Mouse (Mus musculus) hindbrain, embryonic 13.5 days (tissue): ENCODE measurements around the gene Ror2. TPM values are rescaled to one million over a fixed set of nuclear protein-coding genes. Genes with fewer than 3 reads are reported as not detected.

Experiments
- ATAC-seq: fragments of 200-750 bp; cut with Nextera tagmentation; 2 replicates; pipeline ENCODE4 v1.8.0; 2017; ENCODE audit warnings: moderate TSS enrichment; ENCODE audit not compliant: low FRiP score
- H3K27ac ChIP-seq: fragments of 300-500 bp; sonication (generic); 2 replicates; pipeline ENCODE4 v1.5.1; 2015; ENCODE audit warnings: inconsistent platforms, mild to moderate bottlenecking, moderate library complexity
- H3K27me3 ChIP-seq: fragments of 300-500 bp; sonication (generic); 2 replicates; pipeline ENCODE4 v1.6.1; 2015; ENCODE audit warnings: mild to moderate bottlenecking, inconsistent platforms
- H3K36me3 ChIP-seq: fragments of 300-500 bp; sonication (generic); 2 replicates; pipeline ENCODE4 v1.6.1; 2015; ENCODE audit warnings: mild to moderate bottlenecking, inconsistent platforms
- H3K4me1 ChIP-seq: fragments of 300-500 bp; sonication (generic); replicated peaks from 2 replicates; pipeline ENCODE4 v1.6.1; 2015; ENCODE audit warnings: inconsistent platforms
- H3K4me2 ChIP-seq: fragments of 300-500 bp; sonication (generic); 2 replicates; pipeline ENCODE4 v1.6.1; 2015; ENCODE audit warnings: inconsistent platforms, mild to moderate bottlenecking, moderate library complexity
- H3K4me3 ChIP-seq: fragments of 300-500 bp; sonication (generic); 2 replicates; pipeline ENCODE4 v1.5.1; 2015; ENCODE audit warnings: mild to moderate bottlenecking, inconsistent platforms
- H3K9ac ChIP-seq: fragments of 300-500 bp; sonication (generic); 2 replicates; pipeline ENCODE4 v1.6.1; 2015; ENCODE audit warnings: mild to moderate bottlenecking, inconsistent platforms
- H3K9me3 ChIP-seq: fragments of 300-500 bp; sonication (generic); 2 replicates; pipeline ENCODE4 v1.6.1; 2016; ENCODE audit warnings: inconsistent platforms
- WGBS: fragments of 180-500 bp; shearing (Covaris S2); methylation state at CpG from one replicate; pipeline ENCODE4 v1.1.7; 2015; 5-methylcytosine and 5-hydroxymethylcytosine counted together
- polyA plus RNA-seq: library from polyadenylated mRNA; unstranded; fragments of >200 nt; fragmentation: Nextera tagmentation; extraction: Ambion mirVana; gene quantifications from 2 replicates; pipeline ENCODE4 v1.2.1, GENCODE M21; 2015

Gene Ror2
- polyA plus RNA-seq, 1 experiment from 2014 or later = 3.5 TPM

- no peak for ATAC-seq
- H3K9ac ChIP-seq = no peak overlapping the region
- 89% methylated on average over 8 of the region's 8 CpGs for whole genome bisulfite sequencing
Observed at GRCm38 (mm10) chr13:53305256-53305655, 19.3 kb upstream of the Ror2 start.

GRCm38 (mm10) chr13:53302688-53303087 is 16.8 kb upstream of the Ror2 start:
- Histone ChIP-seq H3K9ac (no peak overlapping the region), H3K36me3 (no peaks in the 10 kb centered on the region), H3K4me2 (no peak overlapping the region), H3K27me3 (no peaks in the 10 kb centered on the region), H3K4me1 (no peaks in the 10 kb centered on the region), H3K27ac (no peak overlapping the region), H3K4me3 (no peak overlapping the region), H3K9me3 (no peaks in the 10 kb centered on the region)
- ATAC-seq = no peak
- WGBS = 62% methylated on average over 10 of the region's 10 CpGs

More at GRCm38 (mm10) chr13:53305256-53305655, 19.3 kb upstream of the Ror2 start:
- Histone ChIP-seq H3K4me3 (no peak overlapping the region), H3K4me1 (peaks cover 15% of the 10 kb centered on the region), H3K9me3 (no peaks in the 10 kb centered on the region), H3K27me3 (no peaks in the 10 kb centered on the region), H3K27ac (no peak overlapping the region), H3K4me2 (no peak overlapping the region), H3K36me3 (no peaks in the 10 kb centered on the region)

- H3K9me3 ChIP-seq = no peaks in the 10 kb centered on the region
- no peaks in the 10 kb centered on the region for H3K36me3 ChIP-seq
- no peak overlapping the region for H3K27ac ChIP-seq
- no peak overlapping the region for H3K9ac ChIP-seq
- no peak overlapping the region for H3K4me2 ChIP-seq
- 79% methylated on average over 12 of the region's 12 CpGs for WGBS
- no peak for ATAC-seq
- 0 out of 2 replicates have a peak, but pooled peaks cover under 1% of the 10 kb centered on the region for H3K27me3 ChIP-seq
- H3K4me3 ChIP-seq = no peak overlapping the region
- H3K4me1 ChIP-seq = no peaks in the 10 kb centered on the region
Observed at GRCm38 (mm10) chr13:53293065-53293464, 7.1 kb upstream of the Ror2 start.

- WGBS = 40% methylated on average over 3 of the region's 3 CpGs
- Histone ChIP-seq H3K4me2 (no peak overlapping the region), H3K36me3 (no peaks in the 10 kb centered on the region), H3K27me3 (peaks cover 5% of the 10 kb centered on the region; the same call in 1 of the 2 replicates), H3K9me3 (no peaks in the 10 kb centered on the region), H3K27ac (no peak overlapping the region), H3K9ac (no peak overlapping the region), H3K4me3 (no peak overlapping the region), H3K4me1 (no peaks in the 10 kb centered on the region)
- ATAC-seq = no peak
Observed at GRCm38 (mm10) chr13:53292244-53292643, 6.3 kb upstream of the Ror2 start.

- Histone ChIP-seq H3K27ac (no peak overlapping the region), H3K4me1 (peaks cover 21% of the 10 kb centered on the region), H3K27me3 (peaks cover 46% of the 10 kb centered on the region), H3K9me3 (no peaks in the 10 kb centered on the region), H3K4me2 (peak overlapping the region; percentile 71), H3K4me3 (peak overlapping the region; percentile 53), H3K36me3 (no peaks in the 10 kb centered on the region), H3K9ac (peak overlapping the region; percentile 70)
- ATAC-seq = peak; percentile 63
- under 1% methylated on average over 35 of the region's 35 CpGs for WGBS
Observed at GRCm38 (mm10) chr13:53285261-53285755, 616 bp downstream of the Ror2 start.

GRCm38 (mm10) chr13:53284740-53285191 is 1.2 kb downstream of the Ror2 start:
- H3K9me3 ChIP-seq = no peaks in the 10 kb centered on the region
- no peak for ATAC-seq
- H3K4me3 ChIP-seq = peak overlapping the region; percentile 53
- 3% methylated on average over 17 of the region's 17 CpGs for WGBS
- peaks cover 21% of the 10 kb centered on the region for H3K4me1 ChIP-seq
- H3K27ac ChIP-seq = no peak overlapping the region
- H3K27me3 ChIP-seq = peaks cover 46% of the 10 kb centered on the region
- no peaks in the 10 kb centered on the region for H3K36me3 ChIP-seq
- H3K9ac ChIP-seq = peak overlapping the region; percentile 70; the same call in 1 of the 2 replicates
- peak overlapping the region; percentile 71 for H3K4me2 ChIP-seq

GRCm38 (mm10) chr13:53281604-53282396 is 4.1 kb downstream of the Ror2 start:
- Histone ChIP-seq H3K4me1 (peaks cover 21% of the 10 kb centered on the region), H3K4me2 (no peak overlapping the region), H3K27ac (no peak overlapping the region), H3K36me3 (no peaks in the 10 kb centered on the region), H3K27me3 (peaks cover 37% of the 10 kb centered on the region), H3K9me3 (no peaks in the 10 kb centered on the region), H3K9ac (no peak overlapping the region), H3K4me3 (no peak overlapping the region)
- no peak for ATAC-seq
- 76% methylated on average over 11 of the region's 11 CpGs for WGBS

- H3K4me1 ChIP-seq = peaks cover 10% of the 10 kb centered on the region
- no peak overlapping the region for H3K4me3 ChIP-seq
- H3K27ac ChIP-seq = no peak overlapping the region
- H3K9me3 ChIP-seq = no peaks in the 10 kb centered on the region
- peaks cover 9% of the 10 kb centered on the region; the same call in 1 of the 2 replicates for H3K27me3 ChIP-seq
- 69% methylated on average over 10 of the region's 10 CpGs for WGBS
- no peaks in the 10 kb centered on the region for H3K36me3 ChIP-seq
- H3K9ac ChIP-seq = no peak overlapping the region
- no peak for ATAC-seq
- no peak overlapping the region for H3K4me2 ChIP-seq
Observed at GRCm38 (mm10) chr13:53278908-53279307, 7.0 kb downstream of the Ror2 start.

- Histone ChIP-seq H3K9me3 (no peaks in the 10 kb centered on the region), H3K4me2 (no peak overlapping the region), H3K4me3 (no peak overlapping the region), H3K9ac (peak overlapping the region; percentile 2; the same call in 1 of the 2 replicates), H3K4me1 (peaks cover 8% of the 10 kb centered on the region), H3K27ac (no peak overlapping the region), H3K36me3 (no peaks in the 10 kb centered on the region), H3K27me3 (no peaks in the 10 kb centered on the region)
- 43% methylated on average over 7 of the region's 7 CpGs for WGBS
- ATAC-seq = no peak
Observed at GRCm38 (mm10) chr13:53276381-53276780, 9.5 kb downstream of the Ror2 start.

GRCm38 (mm10) chr13:53275778-53276177 is 10.1 kb downstream of the Ror2 start:
- Histone ChIP-seq H3K9me3 (no peaks in the 10 kb centered on the region), H3K36me3 (no peaks in the 10 kb centered on the region), H3K4me2 (no peak overlapping the region), H3K27me3 (no peaks in the 10 kb centered on the region), H3K27ac (no peak overlapping the region), H3K4me3 (no peak overlapping the region), H3K9ac (no peak overlapping the region), H3K4me1 (peaks cover 8% of the 10 kb centered on the region)
- 56% methylated on average over 8 of the region's 8 CpGs for WGBS
- no peak for ATAC-seq

- Histone ChIP-seq H3K4me2 (no peak overlapping the region), H3K4me3 (no peak overlapping the region), H3K27ac (no peak overlapping the region), H3K27me3 (no peaks in the 10 kb centered on the region), H3K36me3 (no peaks in the 10 kb centered on the region), H3K9me3 (no peaks in the 10 kb centered on the region), H3K4me1 (peaks cover 8% of the 10 kb centered on the region), H3K9ac (no peak overlapping the region)
- ATAC-seq = no peak
- WGBS = 50% methylated on average over 1 of the region's 1 CpGs
Observed at GRCm38 (mm10) chr13:53274771-53275170, 11.2 kb downstream of the Ror2 start.

GRCm38 (mm10) chr13:53271595-53271994 is 14.3 kb downstream of the Ror2 start:
- Histone ChIP-seq H3K9me3 (no peaks in the 10 kb centered on the region), H3K9ac (no peak overlapping the region), H3K4me1 (peaks cover 6% of the 10 kb centered on the region), H3K36me3 (no peaks in the 10 kb centered on the region), H3K4me3 (no peak overlapping the region), H3K4me2 (no peak overlapping the region), H3K27me3 (no peaks in the 10 kb centered on the region), H3K27ac (no peak overlapping the region)
- 93% methylated on average over 3 of the region's 3 CpGs for WGBS
- no peak for ATAC-seq

GRCm38 (mm10) chr13:53270549-53270948 is 15.4 kb downstream of the Ror2 start:
- Histone ChIP-seq H3K27me3 (no peaks in the 10 kb centered on the region), H3K4me1 (no peaks in the 10 kb centered on the region), H3K4me2 (no peak overlapping the region), H3K4me3 (no peak overlapping the region), H3K36me3 (no peaks in the 10 kb centered on the region), H3K9me3 (no peaks in the 10 kb centered on the region), H3K27ac (no peak overlapping the region), H3K9ac (no peak overlapping the region)
- WGBS = 90% methylated on average over 4 of the region's 4 CpGs
- ATAC-seq = no peak
